Mouse (Mus musculus) 416B (cell line): Measurements from ENCODE around the gene Slc35f2.

Experiments
- DNase-seq: peaks from one replicate; pipeline ENCODE4 v3.0.0; 2011; ENCODE audit warnings: low read depth

The Slc35f2 gene

GRCm38 (mm10) chr9:53771344-53772021 is at the start of gene Slc35f2:
Gene Slc35f2 (plus strand): TSS chr9:53771538.
- no peak for DNase-seq

GRCm38 (mm10) chr9:53740829-53741404 is 30.4 kb upstream of the Slc35f2 start:
- DNase-seq: peak; percentile 41

- no peak for DNase-seq
These were observed 20.9 kb upstream of the Slc35f2 start for GRCm38 (mm10) chr9:53750411-53750810.

GRCm38 (mm10) chr9:53750899-53751298 is 20.4 kb upstream of the Slc35f2 start:
- DNase-seq: peak; percentile 59

GRCm38 (mm10) chr9:53754801-53755200 is 16.5 kb upstream of the Slc35f2 start:
- no peak for DNase-seq

GRCm38 (mm10) chr9:53758142-53758541 is 13.2 kb upstream of the Slc35f2 start:
- DNase-seq: no peak

- DNase-seq: peak; percentile 83
These were observed 6.6 kb upstream of the Slc35f2 start for GRCm38 (mm10) chr9:53764697-53765096.

- DNase-seq: no peak
These were observed 2.9 kb upstream of the Slc35f2 start for GRCm38 (mm10) chr9:53768486-53768885.

GRCm38 (mm10) chr9:53770771-53771343 is 481 bp upstream of the Slc35f2 start:
- DNase-seq: no peak

- no peak for DNase-seq
These were observed 803 bp downstream of the Slc35f2 start for GRCm38 (mm10) chr9:53772121-53772561.

GRCm38 (mm10) chr9:53775511-53775910 is 4.2 kb downstream of the Slc35f2 start:
- no peak for DNase-seq

GRCm38 (mm10) chr9:53786561-53787407 is 15.4 kb downstream of the Slc35f2 start:
- peak; percentile 91 for DNase-seq

- no peak for DNase-seq
These were observed 22.5 kb downstream of the Slc35f2 start for GRCm38 (mm10) chr9:53793830-53794330.

- no peak for DNase-seq
These were observed 23.2 kb downstream of the Slc35f2 start for GRCm38 (mm10) chr9:53794490-53794889.

GRCm38 (mm10) chr9:53795351-53795750 is 24.0 kb downstream of the Slc35f2 start:
- DNase-seq: no peak

- DNase-seq: no peak
These were observed 25.0 kb downstream of the Slc35f2 start for GRCm38 (mm10) chr9:53796386-53796785.

GRCm38 (mm10) chr9:53797141-53797540 is 25.8 kb downstream of the Slc35f2 start:
- DNase-seq: no peak

GRCm38 (mm10) chr9:53802921-53803320 is 31.6 kb downstream of the Slc35f2 start:
- DNase-seq: peak; percentile 47

- no peak for DNase-seq
These were observed 35.3 kb downstream of the Slc35f2 start for GRCm38 (mm10) chr9:53806496-53807086.

- no peak for DNase-seq
These were observed 42.1 kb downstream of the Slc35f2 start for GRCm38 (mm10) chr9:53813418-53813817.

- DNase-seq: peak; percentile 64
These were observed 47.4 kb downstream of the Slc35f2 start for GRCm38 (mm10) chr9:53818760-53819159.

GRCm38 (mm10) chr9:53825318-53825717 is 54.0 kb downstream of the Slc35f2 start:
- peak; percentile 31 for DNase-seq
